Mouse (Mus musculus): ENCODE results near the gene Pofut1. TPM values are rescaled to one million over a fixed set of nuclear protein-coding genes. Genes with fewer than 3 reads are reported as not detected.

The Pofut1 gene
- total RNA-seq, 2 experiments from 2014 or later, result 11.4 to 12.2 TPM

- peak; percentile 84 for DNase-seq
Measured at GRCm38 (mm10) chr2:153290938-153291928, 49.9 kb downstream of the Pofut1 start, which contains the start of gene Kif3b. Kif3b (plus strand) TSS chr2:153291413.

- no peak for DNase-seq
Measured at GRCm38 (mm10) chr2:153292305-153292861, 51.0 kb downstream of the Pofut1 start.

- DNase-seq, result no peak
Measured at GRCm38 (mm10) chr2:153295196-153295595, 53.9 kb downstream of the Pofut1 start.

GRCm38 (mm10) chr2:153297771-153298170 lies 56.4 kb downstream of the Pofut1 start:
- DNase-seq, result no peak

- DNase-seq, result no peak
Measured at GRCm38 (mm10) chr2:153298460-153298859, 57.1 kb downstream of the Pofut1 start.

- DNase-seq, result peak; percentile 21
Measured at GRCm38 (mm10) chr2:153298863-153299262, 57.5 kb downstream of the Pofut1 start.

GRCm38 (mm10) chr2:153301123-153301522 lies 59.8 kb downstream of the Pofut1 start:
- DNase-seq, result no peak

- DNase-seq, result no peak
Measured at GRCm38 (mm10) chr2:153305240-153305639, 63.9 kb downstream of the Pofut1 start.

- DNase-seq, result no peak
Measured at GRCm38 (mm10) chr2:153308586-153308985, 67.3 kb downstream of the Pofut1 start.

- no peak for DNase-seq
Measured at GRCm38 (mm10) chr2:153309106-153309505, 67.8 kb downstream of the Pofut1 start.

- DNase-seq, result no peak
Measured at GRCm38 (mm10) chr2:153310228-153310627, 68.9 kb downstream of the Pofut1 start.

GRCm38 (mm10) chr2:153312884-153313283 lies 71.6 kb downstream of the Pofut1 start:
- DNase-seq, result no peak

- no peak for DNase-seq
Measured at GRCm38 (mm10) chr2:153318408-153318807, 77.1 kb downstream of the Pofut1 start.

GRCm38 (mm10) chr2:153319036-153319643 lies 77.8 kb downstream of the Pofut1 start:
- no peak for DNase-seq

Other genes starting within 250 kb of the Pofut1 start
- gene Pdrg1, start 226.1 kb upstream of the Pofut1 start, total RNA-seq (2021), result 10 to 100 TPM; 71.0 to 76.9 TPM
- gene Xkr7, start 209.7 kb upstream of the Pofut1 start, total RNA-seq (2021), result under 1 TPM; 0.15 to 0.19 TPM
- gene Ccm2l, start 175.6 kb upstream of the Pofut1 start, total RNA-seq (2021), result 1 to 10 TPM; 5.0 to 5.1 TPM
- gene Hck, start 133.1 kb upstream of the Pofut1 start, total RNA-seq (2021), result under 1 TPM; 0.21 to 0.26 TPM
- 10 to 100 TPM; 33.7 to 34.9 TPM for gene Tm9sf4, start 80.2 kb upstream of the Pofut1 start, total RNA-seq (2021)
- gene Tspyl3, start 16.1 kb upstream of the Pofut1 start, total RNA-seq (2021), result under 1 TPM; 0.78 to 0.82 TPM
- 1 to 10 TPM; 3.2 to 4.0 TPM for gene Plagl2, start 107 bp upstream of the Pofut1 start, total RNA-seq (2021)
- gene Kif3b, start 49.9 kb downstream of the Pofut1 start, total RNA-seq (2021), result 1 to 10 TPM; 3.4 to 4.0 TPM
- 1 to 10 TPM; 7.3 to 8.5 TPM for gene Asxl1, start 104.3 kb downstream of the Pofut1 start, total RNA-seq (2021)

All from gastrocnemius, postnatal 25 days (tissue).